Mouse (Mus musculus) gastrocnemius, adult 2 months (tissue): ENCODE data around the gene Dab1. TPM values are rescaled to one million over a fixed set of nuclear protein-coding genes. Genes with fewer than 3 reads are reported as not detected.

Experiments used
- DNase-seq: peaks from one replicate; pipeline ENCODE4 v3.0.0; 2022
- H3K27ac ChIP-seq: fragments of 200-600 bp; 2 replicates; pipeline ENCODE4 v1.8.1; 2022; ENCODE audit warnings: mild to moderate bottlenecking
- H3K4me3 ChIP-seq: fragments of 200-600 bp; 2 replicates; pipeline ENCODE4 v1.8.1; 2022; ENCODE audit warnings: mild to moderate bottlenecking, moderate library complexity
- CTCF ChIP-seq: fragments of 200-600 bp; IDR thresholded peaks from 2 replicates; pipeline ENCODE4 v1.8.1; 2022; ENCODE audit warnings: antibody characterized with exemption, mild to moderate bottlenecking, moderate library complexity
- intact Hi-C: fragments of 180-260 bp; cut with DNase I; formaldehyde crosslinking; loops from one replicate; pipeline ENCODE4 v1.15.1; 2025
- total RNA-seq, 2 experiments: library from RNA; stranded (reverse); gene quantifications; 2 replicates each; pipeline ENCODE4 v1.2.3; 2021

Gene Dab1
- total RNA-seq, 2 experiments from 2014 or later = 0.05 to 0.25 TPM

DNA sequence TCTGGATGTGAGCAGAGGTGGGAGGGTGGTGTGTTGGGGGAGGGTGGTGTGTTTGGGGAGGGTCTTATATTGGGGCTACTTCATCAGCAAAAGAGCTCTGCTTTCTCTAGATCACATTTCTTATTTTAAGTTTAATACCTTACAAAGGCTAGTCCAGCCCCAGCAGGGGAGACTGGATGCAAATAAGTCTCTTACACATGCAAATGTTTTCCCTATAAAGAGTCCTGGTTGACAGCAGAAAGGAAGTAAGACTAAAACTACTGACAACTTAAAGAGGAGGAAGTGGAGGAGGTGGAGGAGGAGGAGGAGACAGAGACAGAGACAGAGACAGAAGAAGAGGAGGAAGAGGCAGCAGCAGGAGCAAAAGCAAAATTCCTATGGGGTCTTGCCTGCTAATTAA is 885.8 kb downstream of the Dab1 start:
- intact Hi-C loops = no loop called here
- H3K27ac ChIP-seq = no peak overlapping the region
- DNase-seq = no peak
- no peak for TF ChIP-seq CTCF
- H3K4me3 ChIP-seq = no peak overlapping the region

DNA sequence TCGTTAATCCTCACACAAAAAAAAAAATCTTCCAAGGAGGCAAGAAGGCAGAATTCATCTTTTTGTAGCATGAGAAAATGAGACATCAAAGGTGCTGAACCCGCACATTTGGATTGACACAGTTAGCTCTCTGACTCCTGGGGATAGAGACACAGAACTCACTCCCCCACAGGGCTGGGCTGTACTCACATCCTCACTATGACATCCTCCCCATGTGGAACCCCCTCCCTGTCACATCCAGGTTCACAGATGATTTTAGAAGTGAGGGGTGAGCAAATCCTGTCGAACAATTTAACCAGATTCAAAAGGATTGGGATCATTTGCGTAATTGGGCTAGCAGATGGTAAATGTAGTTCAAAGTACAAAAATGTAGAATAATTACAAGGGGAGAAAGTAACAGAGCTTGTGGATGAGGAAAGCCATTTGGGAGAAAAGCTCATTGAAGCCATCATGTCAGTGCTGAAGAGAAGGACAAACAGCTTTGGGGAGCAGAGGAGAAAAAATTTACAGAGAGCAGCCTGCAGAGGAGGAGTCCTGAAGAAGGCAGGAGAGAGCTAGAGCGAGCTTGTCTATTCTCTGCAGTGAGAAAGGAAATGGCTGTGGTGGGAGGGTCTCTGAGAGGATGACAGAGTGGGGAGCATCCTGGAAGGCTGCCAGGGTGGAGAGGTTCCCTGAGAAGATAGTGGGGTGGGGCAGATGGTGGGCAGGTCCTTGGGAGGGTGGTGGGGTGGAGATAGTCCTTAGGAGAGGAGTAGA is 890.2 kb downstream of the Dab1 start:
- no peak overlapping the region for H3K4me3 ChIP-seq
- no peak overlapping the region for H3K27ac ChIP-seq
- DNase-seq = no peak
- intact Hi-C loops = no loop called here
- TF ChIP-seq CTCF = no peak

DNA sequence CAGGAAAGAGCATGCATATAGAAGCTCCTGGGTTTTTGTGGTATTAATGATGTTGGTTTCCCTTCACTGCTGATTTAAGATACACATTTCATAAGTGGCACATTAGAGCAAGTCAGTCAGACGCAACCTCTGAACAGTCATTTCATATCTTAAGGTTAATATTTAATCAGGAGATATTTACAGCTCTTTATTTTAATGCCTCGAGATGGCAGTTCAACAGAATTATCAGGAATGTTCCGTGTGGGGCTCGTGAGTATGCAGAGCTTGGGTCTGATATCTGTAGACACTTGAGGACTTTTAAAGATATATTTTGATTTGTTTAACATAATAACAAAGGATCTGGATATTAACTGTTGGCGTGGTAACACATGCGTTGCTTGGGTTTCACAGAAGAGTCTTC is 892.7 kb downstream of the Dab1 start:
- TF ChIP-seq CTCF = no peak
- no peak overlapping the region for H3K27ac ChIP-seq
- intact Hi-C loops = loop anchor here (10.0 kb wide), 1 partner anchor 383 kb away; no protein-coding TSS in a partner anchor
- H3K4me3 ChIP-seq = no peak overlapping the region
- DNase-seq = no peak

DNA sequence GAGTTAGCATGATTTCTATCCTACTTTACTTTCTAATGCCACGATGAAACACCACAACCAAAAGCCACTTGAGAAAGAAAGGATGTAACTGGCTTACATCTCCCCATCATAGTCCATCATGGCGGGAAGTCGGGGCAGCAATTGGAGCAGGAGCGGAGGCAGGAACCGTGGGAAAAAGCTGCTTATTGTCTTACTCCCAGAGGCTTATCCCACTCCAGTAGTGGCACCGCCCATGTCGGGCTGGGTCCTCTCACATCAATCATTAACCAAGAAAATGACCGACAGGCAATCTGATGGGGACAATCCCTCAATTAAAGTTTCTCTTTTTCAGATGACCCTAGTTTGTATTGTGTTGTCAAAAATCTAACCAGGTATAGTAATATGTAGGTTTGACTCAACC is 893.4 kb downstream of the Dab1 start:
- Histone ChIP-seq H3K27ac (no peak overlapping the region), H3K4me3 (no peak overlapping the region)
- intact Hi-C loops = loop anchor here (10.0 kb wide), 1 partner anchor 382 kb away; no protein-coding TSS in a partner anchor
- no peak for DNase-seq
- no peak for TF ChIP-seq CTCF

DNA sequence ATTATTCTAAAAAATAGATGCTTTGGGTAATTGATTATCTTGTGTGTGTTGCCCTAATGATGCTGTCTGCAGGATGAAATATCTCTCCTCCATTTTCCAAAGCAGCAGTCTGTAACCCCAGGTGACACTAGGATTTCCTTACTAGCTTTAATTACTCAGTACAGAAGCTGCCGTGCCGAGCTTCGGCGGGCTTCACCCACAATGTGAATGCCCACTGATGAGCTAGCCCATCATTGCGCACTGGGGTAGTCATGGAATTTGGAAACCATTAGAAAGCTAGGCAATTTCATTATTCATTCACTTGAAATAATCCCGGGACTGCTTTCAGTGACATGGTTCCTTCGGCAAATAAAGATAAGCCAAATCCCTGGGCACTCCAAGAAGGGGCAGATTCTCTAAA is 894.5 kb downstream of the Dab1 start:
- Histone ChIP-seq H3K4me3 (no peak overlapping the region), H3K27ac (no peak overlapping the region)
- intact Hi-C loops = loop anchor here (10.0 kb wide), 1 partner anchor 381 kb away; no protein-coding TSS in a partner anchor
- no peak for TF ChIP-seq CTCF
- no peak for DNase-seq

DNA sequence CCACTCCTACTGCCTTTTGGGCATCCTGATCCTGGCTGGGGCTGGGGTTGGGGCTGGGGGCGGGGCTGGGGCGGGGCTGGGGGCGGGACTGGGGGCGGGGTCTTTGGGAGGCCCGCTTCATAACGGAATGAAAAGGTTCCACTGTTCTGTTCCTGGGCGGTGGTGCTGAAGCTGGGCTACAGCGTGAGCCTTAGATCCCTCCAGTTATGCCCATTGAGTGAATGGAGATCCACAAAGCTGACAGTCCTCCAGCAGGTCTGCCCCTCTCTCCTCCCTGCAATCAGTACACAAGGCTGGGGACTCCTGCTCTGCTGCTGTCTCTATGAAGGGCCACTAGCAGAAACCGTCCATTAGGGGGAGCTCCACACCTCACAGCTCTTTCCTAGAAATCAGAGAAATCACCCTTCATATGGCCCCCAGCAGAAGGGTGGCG is 895.4 kb downstream of the Dab1 start:
- DNase-seq = peak; percentile 23
- intact Hi-C loops = loop anchor here (10.0 kb wide), 1 partner anchor 380 kb away; no protein-coding TSS in a partner anchor
- Histone ChIP-seq H3K4me3 (peak overlapping the region; percentile 36; the same call in 1 of the 2 replicates), H3K27ac (no peak overlapping the region)
- TF ChIP-seq CTCF = peak; percentile 63

DNA sequence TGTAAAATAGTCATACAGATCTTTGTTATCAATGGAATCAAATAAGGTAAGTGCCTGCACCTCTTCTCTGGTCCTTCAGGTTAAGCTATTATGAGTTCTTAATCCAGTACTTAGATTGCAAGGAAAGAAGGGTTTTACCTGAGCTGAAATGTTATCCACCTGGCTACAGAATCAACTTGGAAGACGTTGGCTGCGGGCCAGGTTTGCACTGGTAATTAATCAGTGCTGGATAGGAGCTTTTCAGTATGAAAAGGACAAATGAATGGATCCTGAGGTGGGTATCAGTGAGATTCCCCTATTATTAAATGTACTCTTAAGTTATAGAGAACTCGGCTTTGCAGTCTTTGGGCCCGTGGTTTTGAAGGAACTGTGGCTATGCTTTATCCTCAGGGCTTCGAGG is 896.5 kb downstream of the Dab1 start:
- DNase-seq = no peak
- no peak overlapping the region for H3K4me3 ChIP-seq
- intact Hi-C loops = loop anchor here (10.0 kb wide), 1 partner anchor 379 kb away; no protein-coding TSS in a partner anchor
- no peak overlapping the region for H3K27ac ChIP-seq
- TF ChIP-seq CTCF = no peak

DNA sequence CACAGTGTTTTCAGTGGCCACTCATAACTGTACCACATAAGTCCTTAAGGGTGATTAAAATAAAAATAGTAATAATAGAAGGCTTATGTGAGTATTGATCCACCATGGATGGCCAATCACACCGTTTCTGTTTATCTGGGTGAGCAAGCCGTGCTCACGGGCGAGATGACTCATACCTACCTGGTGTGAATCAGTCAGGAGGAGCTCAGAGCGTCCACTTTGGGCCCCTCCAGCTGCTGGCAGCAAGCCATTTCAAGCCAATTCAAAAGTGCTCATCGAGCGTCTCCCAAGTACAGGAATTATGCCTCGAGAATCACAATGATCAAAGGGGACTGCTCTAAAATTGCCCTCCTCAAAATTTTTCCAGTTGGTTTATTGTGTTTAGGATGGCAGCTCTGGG is 903.2 kb downstream of the Dab1 start:
- no peak for TF ChIP-seq CTCF
- intact Hi-C loops = no loop called here
- no peak overlapping the region for H3K27ac ChIP-seq
- no peak for DNase-seq
- no peak overlapping the region for H3K4me3 ChIP-seq

DNA sequence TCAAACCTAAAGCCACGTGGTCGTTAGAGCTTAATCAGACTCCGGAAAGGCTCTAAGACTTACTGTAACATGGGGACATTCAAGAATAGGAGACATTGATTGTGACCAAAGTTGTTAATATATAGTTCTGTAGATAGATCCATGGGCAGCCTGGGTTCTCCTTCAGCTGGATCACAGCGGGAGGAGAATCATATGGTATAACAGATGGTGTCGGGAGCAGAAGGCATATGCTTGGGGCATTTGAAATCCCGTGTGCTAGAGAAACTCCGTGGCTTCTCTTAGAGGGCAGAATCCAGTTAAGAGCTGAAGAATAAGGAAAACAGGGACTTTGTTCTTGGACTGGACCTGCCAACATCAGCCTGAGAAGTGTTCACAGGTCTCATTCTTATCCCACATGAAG is 904.6 kb downstream of the Dab1 start:
- intact Hi-C loops = no loop called here
- H3K27ac ChIP-seq = no peak overlapping the region
- TF ChIP-seq CTCF = no peak
- H3K4me3 ChIP-seq = no peak overlapping the region
- DNase-seq = no peak

DNA sequence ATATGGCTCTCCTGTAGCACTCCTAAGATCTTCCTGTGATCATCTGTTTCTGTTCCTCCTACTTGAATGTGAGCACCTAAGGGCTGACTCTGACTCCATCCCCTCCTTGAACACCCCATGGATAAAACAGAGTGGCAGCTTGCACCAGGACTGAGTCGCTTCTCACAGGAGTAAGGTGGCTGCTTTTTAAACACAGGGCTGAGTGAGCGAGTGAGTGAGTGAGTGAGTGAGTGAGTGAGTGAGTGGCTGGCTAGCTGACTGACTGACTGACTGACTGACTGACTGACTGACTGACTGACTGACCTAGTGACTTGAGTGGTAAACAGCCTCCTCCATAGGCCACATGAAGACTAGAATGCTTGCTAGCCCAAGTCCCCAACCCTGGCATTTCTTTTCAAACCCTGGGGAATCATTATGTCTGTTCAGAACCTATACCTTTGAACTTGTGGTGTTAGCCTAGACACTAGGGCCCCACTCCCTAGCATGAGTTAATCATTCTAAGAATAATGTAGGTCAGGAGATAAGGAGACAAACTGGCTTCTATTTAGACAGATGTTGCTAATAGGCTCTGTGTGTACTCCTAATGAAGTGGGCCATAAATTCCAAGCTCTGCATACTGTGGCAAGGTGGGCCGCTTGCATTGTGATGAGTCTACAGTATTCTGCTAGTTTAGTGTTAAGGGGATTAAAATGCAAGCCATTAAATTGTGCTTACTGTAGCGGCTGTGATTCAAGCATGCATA is 910.9 kb downstream of the Dab1 start:
- Histone ChIP-seq H3K27ac (no peak overlapping the region), H3K4me3 (no peak overlapping the region)
- intact Hi-C loops = no loop called here
- DNase-seq = no peak
- no peak for TF ChIP-seq CTCF

DNA sequence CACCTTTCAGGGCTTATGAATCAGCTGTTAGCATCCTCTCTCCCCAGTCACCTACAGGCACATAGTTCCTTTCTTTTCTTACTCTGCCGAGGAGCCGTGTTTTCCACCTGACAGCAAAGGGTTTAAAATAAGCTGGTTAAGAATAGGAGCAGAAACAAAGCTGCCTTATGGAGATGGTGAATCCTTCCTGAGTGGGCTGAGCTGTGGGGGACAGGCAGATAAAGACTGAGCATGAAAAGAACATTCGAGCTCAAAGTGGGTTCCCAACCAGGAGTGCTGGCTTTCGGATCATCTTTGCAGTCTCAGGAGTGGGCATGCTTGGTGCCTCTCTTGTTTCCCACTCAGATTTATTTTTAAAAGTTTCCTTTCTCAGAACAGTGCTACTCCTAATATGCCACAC is 913.7 kb downstream of the Dab1 start:
- intact Hi-C loops = no loop called here
- H3K27ac ChIP-seq = no peak overlapping the region

DNA sequence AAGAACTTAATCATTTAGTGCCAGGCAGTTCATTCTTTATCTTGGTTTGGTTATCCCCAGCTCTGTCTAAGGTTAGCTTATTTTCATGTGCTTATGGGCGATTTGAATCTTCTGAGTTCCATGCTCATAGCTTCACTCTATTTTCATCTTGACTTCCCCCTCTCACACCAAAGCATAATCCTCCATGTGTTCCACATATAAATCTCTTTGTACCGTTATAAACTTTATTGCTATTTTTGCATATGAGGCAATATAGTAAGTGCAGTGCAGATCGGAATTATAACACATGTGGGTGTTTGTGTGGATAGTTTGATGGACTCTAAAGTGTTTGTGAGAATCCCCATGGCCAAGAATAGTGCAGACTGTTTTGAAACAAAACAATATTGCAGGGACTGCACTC is 919.3 kb downstream of the Dab1 start:
- no peak for TF ChIP-seq CTCF

More for the DNA sequence above, 913.7 kb downstream of the Dab1 start:
- no peak for TF ChIP-seq CTCF
- DNase-seq = no peak
- no peak overlapping the region for H3K4me3 ChIP-seq

DNA sequence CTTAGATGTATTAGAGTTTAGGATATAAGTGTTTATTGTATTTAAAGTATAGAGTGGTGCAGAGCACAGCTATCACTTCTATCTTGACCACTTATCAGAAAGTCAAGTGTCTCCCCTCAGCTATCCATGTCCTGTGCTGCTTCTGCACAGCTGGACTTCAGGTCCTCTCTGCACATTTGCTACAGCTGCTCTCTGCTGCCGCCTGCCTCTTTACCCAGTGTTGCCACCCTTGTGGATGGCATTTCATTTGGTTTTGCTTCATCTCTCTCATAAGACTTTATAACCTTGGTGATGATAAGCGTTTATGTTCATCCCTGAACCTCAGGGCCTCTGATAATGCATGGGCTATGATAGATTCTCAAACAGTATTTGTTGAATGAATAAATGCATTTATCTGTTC is 919.9 kb downstream of the Dab1 start:
- no peak for DNase-seq
- Histone ChIP-seq H3K27ac (no peak overlapping the region), H3K4me3 (no peak overlapping the region)
- intact Hi-C loops = no loop called here
- peak; percentile 27; the same call in 1 of the 2 replicates for TF ChIP-seq CTCF

More for the DNA sequence above, 919.3 kb downstream of the Dab1 start:
- no peak overlapping the region for H3K4me3 ChIP-seq
- H3K27ac ChIP-seq = no peak overlapping the region
- intact Hi-C loops = no loop called here
- DNase-seq = no peak
